Mouse (Mus musculus): ENCODE results near the gene S100a8. TPM values are rescaled to one million over a fixed set of nuclear protein-coding genes. Genes with fewer than 3 reads are reported as not detected.
A peak's percentile ranks its signal among the peaks of the same experiment; 100 is the strongest.

Gene S100a8
- polyA plus RNA-seq, 1 experiment from 2014 or later: 115 TPM

GRCm38 (mm10) chr3:90678656-90679055, 9.9 kb downstream of the S100a8 start:
- DNase-seq (ENCODE audit: low spot score): no peak

GRCm38 (mm10) chr3:90683929-90684328, 15.2 kb downstream of the S100a8 start:
- DNase-seq (ENCODE audit: low spot score): no peak

- DNase-seq (ENCODE audit: low spot score): no peak
Measured at GRCm38 (mm10) chr3:90686835-90687234, 18.1 kb downstream of the S100a8 start.

GRCm38 (mm10) chr3:90693496-90693895, 24.7 kb downstream of the S100a8 start:
- no peak for DNase-seq (ENCODE audit: low spot score)

- DNase-seq (ENCODE audit: low spot score): no peak
Measured at GRCm38 (mm10) chr3:90695613-90696012, 26.8 kb downstream of the S100a8 start, which contains the start of gene S100a9. Gene S100a9 (minus strand): TSS chr3:90695721.

- DNase-seq (ENCODE audit: low spot score): no peak
Measured at GRCm38 (mm10) chr3:90702244-90702643, 33.5 kb downstream of the S100a8 start.

- no peak for DNase-seq (ENCODE audit: low spot score)
Measured at GRCm38 (mm10) chr3:90708523-90709202, 39.9 kb downstream of the S100a8 start.

- peak; percentile 89 for DNase-seq (ENCODE audit: low spot score)
Measured at GRCm38 (mm10) chr3:90709591-90710460, 41.0 kb downstream of the S100a8 start.

Other genes starting within 250 kb of the S100a8 start
- gene Ints3, start 235.4 kb upstream of the S100a8 start, polyA plus RNA-seq (2015; fragmentation: Nextera tagmentation; extraction: Ambion mirVana): 14.5 and 15.7 TPM in 2 replicates
- gene Npr1, start 203.1 kb upstream of the S100a8 start, polyA plus RNA-seq (2015; fragmentation: Nextera tagmentation; extraction: Ambion mirVana): 2.5 and 2.6 TPM in 2 replicates
- 137 and 146 TPM in 2 replicates for gene Ilf2, start 192.9 kb upstream of the S100a8 start, polyA plus RNA-seq (2015; fragmentation: Nextera tagmentation; extraction: Ambion mirVana)
- 61.9 and 65.5 TPM in 2 replicates for gene Snapin, start 177.9 kb upstream of the S100a8 start, polyA plus RNA-seq (2015; fragmentation: Nextera tagmentation; extraction: Ambion mirVana)
- gene Chtop, start 159.5 kb upstream of the S100a8 start, polyA plus RNA-seq (2015; fragmentation: Nextera tagmentation; extraction: Ambion mirVana): 162 and 169 TPM in 2 replicates
- 46.7 and 50.4 TPM in 2 replicates for gene S100a1, start 154.6 kb upstream of the S100a8 start, polyA plus RNA-seq (2015; fragmentation: Nextera tagmentation; extraction: Ambion mirVana)
- 146 and 154 TPM in 2 replicates for gene S100a13, start 154.5 kb upstream of the S100a8 start, polyA plus RNA-seq (2015; fragmentation: Nextera tagmentation; extraction: Ambion mirVana)
- gene S100a14, start 142.1 kb upstream of the S100a8 start, polyA plus RNA-seq (2015; fragmentation: Nextera tagmentation; extraction: Ambion mirVana): 43.5 and 47.3 TPM in 2 replicates
- gene S100a16, start 131.7 kb upstream of the S100a8 start, polyA plus RNA-seq (2015; fragmentation: Nextera tagmentation; extraction: Ambion mirVana): 136 and 139 TPM in 2 replicates
- gene S100a3, start 108.4 kb upstream of the S100a8 start, polyA plus RNA-seq (2015; fragmentation: Nextera tagmentation; extraction: Ambion mirVana): 9.9 and 11.5 TPM in 2 replicates
- 1.2 and 1.5 TPM in 2 replicates for gene S100a2, start 78.7 kb upstream of the S100a8 start, polyA plus RNA-seq (2015; fragmentation: Nextera tagmentation; extraction: Ambion mirVana)
- not detected in 2 replicates for gene Gm42674, start 67.1 kb upstream of the S100a8 start, polyA plus RNA-seq (2015; fragmentation: Nextera tagmentation; extraction: Ambion mirVana)
- 88.5 and 88.9 TPM in 2 replicates for gene S100a4, start 65.2 kb upstream of the S100a8 start, polyA plus RNA-seq (2015; fragmentation: Nextera tagmentation; extraction: Ambion mirVana)
- 0.51 and 1.2 TPM in 2 replicates for gene S100a5, start 60.5 kb upstream of the S100a8 start, polyA plus RNA-seq (2015; fragmentation: Nextera tagmentation; extraction: Ambion mirVana)
- 164 and 165 TPM in 2 replicates for gene S100a6, start 56.1 kb upstream of the S100a8 start, polyA plus RNA-seq (2015; fragmentation: Nextera tagmentation; extraction: Ambion mirVana)
- gene S100a7a, start 15.0 kb upstream of the S100a8 start, polyA plus RNA-seq (2015; fragmentation: Nextera tagmentation; extraction: Ambion mirVana): 0.28 and 0.38 TPM in 2 replicates
- 26.1 and 50.1 TPM in 2 replicates for gene S100a9, start 26.7 kb downstream of the S100a8 start, polyA plus RNA-seq (2015; fragmentation: Nextera tagmentation; extraction: Ambion mirVana)
- 0.13 and 0.16 TPM in 2 replicates for gene Pglyrp4, start 57.9 kb downstream of the S100a8 start, polyA plus RNA-seq (2015; fragmentation: Nextera tagmentation; extraction: Ambion mirVana)
- gene Gm5849, start 108.9 kb downstream of the S100a8 start, polyA plus RNA-seq (2015; fragmentation: Nextera tagmentation; extraction: Ambion mirVana): not detected in 2 replicates

All from thymus, postnatal 0 days (tissue).